Comparison of ENCODE assay signal across 16 mouse cellular contexts in genomic region chr5:67552865-67553264, GRCm38 (mm10). TPM values are rescaled to one million over a fixed set of nuclear protein-coding genes. Genes with fewer than 3 reads are reported as not detected.
"Had no signal": no experiment of that assay in that cellular context is flagged by ENCODE, and none has a peak within 500 bp of the region (broad histone marks: within the 10 kb centered on the region; RNA-seq: fewer than 3 reads in every experiment).

No protein-coding gene starts in this region.

- H3K27me3 ChIP-seq: midbrain, embryonic 12.5 days; neural tube, embryonic 12.5 days had no signal

- H3K36me3 ChIP-seq: midbrain, embryonic 10.5 days; midbrain, embryonic 12.5 days; neural tube, embryonic 12.5 days had no signal

- H3K27ac ChIP-seq: midbrain, embryonic 10.5 days; midbrain, embryonic 12.5 days; neural tube, embryonic 12.5 days had no signal

- ATAC-seq: midbrain, embryonic 16.5 days had no signal

- H3K4me3 ChIP-seq: midbrain, embryonic 10.5 days; midbrain, embryonic 12.5 days; neural tube, embryonic 12.5 days had no signal

- H3K4me1 ChIP-seq: midbrain, embryonic 10.5 days; midbrain, embryonic 12.5 days; neural tube, embryonic 12.5 days had no signal

- DNase-seq: lung, adult 18-20 months; lung, embryonic 14.5 days; lung, postnatal 10 days; lung, postnatal 4 days; midbrain, embryonic 14.5 days; right cerebral cortex, postnatal 14 days; spleen, adult 18-20 months; thymus, adult 18-20 months; thymus, postnatal 14 days; thymus, postnatal 36 days had no signal

- H3K9me3 ChIP-seq: midbrain, embryonic 10.5 days; midbrain, embryonic 12.5 days; neural tube, embryonic 12.5 days had no signal

RNA-seq across cellular contexts. Expression of gene Shisa3, which starts 54.8 kb away (rescaled TPM):
- total RNA-seq: megakaryocyte-erythroid progenitor cell, adult 5-6 weeks; neutrophil, adult 5-6 weeks had no signal
